Comparison of ENCODE assay signal across 27 mouse cellular contexts in the genomic region with DNA sequence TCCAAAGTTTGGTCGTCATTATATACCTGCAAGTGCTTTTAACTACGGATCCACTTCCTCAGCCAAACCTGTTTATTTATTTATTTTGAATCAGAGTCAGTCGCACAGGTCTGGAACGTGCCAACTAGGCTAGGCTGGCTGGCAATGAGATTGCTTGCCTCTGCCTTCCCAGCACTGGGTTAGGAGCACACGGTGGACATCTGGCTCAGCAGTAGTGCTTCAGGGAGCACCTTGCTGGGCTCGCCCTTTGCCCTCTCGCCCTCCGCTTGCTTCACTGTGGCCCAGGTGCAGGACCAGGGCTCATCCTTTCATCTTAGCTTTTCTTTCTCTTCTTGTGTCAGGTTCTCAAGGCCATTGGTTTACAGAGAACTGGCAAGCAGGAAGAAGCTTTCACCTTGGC. TPM values are rescaled to one million over a fixed set of nuclear protein-coding genes. Genes with fewer than 3 reads are reported as not detected.
DNase-seq lines count a peak whose midpoint lies in the region; ATAC-seq and TF ChIP-seq lines count a peak whose summit lies in the region.
"Had no signal": no experiment of that assay in that cellular context is flagged by ENCODE, and none has a peak within 500 bp of the region (broad histone marks: within the 10 kb centered on the region; RNA-seq: fewer than 3 reads in every experiment).

No protein-coding gene starts in this region.

- peaks cover 19% of the 10 kb centered on the region for H3K4me1 ChIP-seq in heart, embryonic 13.5 days
- no peaks in the 10 kb centered on the region for H3K4me1 ChIP-seq in hindbrain, postnatal 0 days (ENCODE audit: insufficient read depth, low read length)
- H3K4me1 ChIP-seq: embryonic facial prominence, embryonic 12.5 days; forebrain, embryonic 15.5 days; hindbrain, embryonic 13.5 days; limb, embryonic 10.5 days; limb, embryonic 15.5 days; stomach, embryonic 15.5 days had no signal

- H3K4me2 ChIP-seq in heart, embryonic 13.5 days: no peak overlapping the region
- no peak overlapping the region for H3K4me2 ChIP-seq in hindbrain, postnatal 0 days (ENCODE audit: low read depth, low read length)
- H3K4me2 ChIP-seq: embryonic facial prominence, embryonic 12.5 days; forebrain, embryonic 15.5 days; hindbrain, embryonic 13.5 days; limb, embryonic 15.5 days; lung, embryonic 14.5 days; stomach, embryonic 15.5 days had no signal

- peak; percentile 40 for DNase-seq in adrenal gland, adult 2 months
- DNase-seq in adrenal gland, postnatal 25 days: no peak
- no peak for DNase-seq in heart, adult 11 months
- peak; percentile 45 to 48 for DNase-seq in kidney, adult 8-10 months
- DNase-seq in kidney, postnatal 4 days: no peak
- peak; percentile 30 for DNase-seq in ZHBTc4 (ENCODE audit: low read depth, low spot score)
- no peak for DNase-seq in hindbrain, postnatal 0 days (ENCODE audit: low spot score)
- DNase-seq: cerebellum, adult 11-12 months; cerebellum, adult 9-11 months; embryo, embryonic 11 days; gastrocnemius, postnatal 10 days; heart, postnatal 4 days; layer of hippocampus, adult 9-11 months; lung, embryonic 14.5 days; lung, postnatal 14 days; right cerebral cortex, postnatal 25 days had no signal

- H3K27me3 ChIP-seq in heart, embryonic 13.5 days (replicated peaks): no peaks in the 10 kb centered on the region
- H3K27me3 ChIP-seq in hindbrain, postnatal 0 days (ENCODE audit: insufficient read depth, low read length): no peaks in the 10 kb centered on the region
- H3K27me3 ChIP-seq: CH12.LX; embryonic facial prominence, embryonic 12.5 days; forebrain, embryonic 15.5 days; hindbrain, embryonic 13.5 days; limb, embryonic 15.5 days; stomach, embryonic 15.5 days had no signal

- H3K9me3 ChIP-seq in heart, embryonic 13.5 days: no peaks in the 10 kb centered on the region
- H3K9me3 ChIP-seq in hindbrain, postnatal 0 days (ENCODE audit: low read length): no peaks in the 10 kb centered on the region
- H3K9me3 ChIP-seq: embryonic facial prominence, embryonic 12.5 days; forebrain, embryonic 15.5 days; heart, embryonic 10.5 days; hindbrain, embryonic 13.5 days; limb, embryonic 10.5 days; limb, embryonic 15.5 days; stomach, embryonic 15.5 days had no signal

- no peak overlapping the region for H3K4me3 ChIP-seq in heart, embryonic 13.5 days
- H3K4me3 ChIP-seq in hindbrain, postnatal 0 days (ENCODE audit: low read length): no peak overlapping the region
- H3K4me3 ChIP-seq: embryonic facial prominence, embryonic 12.5 days; forebrain, embryonic 15.5 days; heart, embryonic 10.5 days; hindbrain, embryonic 13.5 days; limb, embryonic 10.5 days; limb, embryonic 15.5 days; stomach, embryonic 15.5 days had no signal

- TF ChIP-seq CTCF in hindbrain, postnatal 0 days (IDR thresholded peaks at IDR 0.05; ENCODE audit: low read depth): no peak

- H3K27ac ChIP-seq in heart, embryonic 13.5 days (replicated peaks): no peak overlapping the region
- H3K27ac ChIP-seq in hindbrain, postnatal 0 days: no peak overlapping the region
- H3K27ac ChIP-seq: embryonic facial prominence, embryonic 12.5 days; forebrain, embryonic 15.5 days; heart, embryonic 10.5 days; hindbrain, embryonic 13.5 days; limb, embryonic 10.5 days; limb, embryonic 15.5 days; liver, embryonic 14.5 days; stomach, embryonic 15.5 days had no signal

- ATAC-seq in heart, embryonic 13.5 days (ENCODE audit: extremely low read depth, insufficient number of reproducible peaks, low FRiP score, low TSS enrichment): no peak
- ATAC-seq in hindbrain, postnatal 0 days: no peak
- ATAC-seq: forebrain, embryonic 15.5 days; midbrain, embryonic 16.5 days had no signal

- H3K36me3 ChIP-seq in heart, embryonic 13.5 days: peaks cover 75% of the 10 kb centered on the region
- peaks cover 23% of the 10 kb centered on the region; the same call in 1 of the 2 replicates for H3K36me3 ChIP-seq in hindbrain, postnatal 0 days (ENCODE audit: insufficient read depth, low read length)

- 92% methylated on average over 8 of the region's 8 CpGs for WGBS in heart, embryonic 13.5 days
- 89% methylated on average over 8 of the region's 8 CpGs for WGBS in hindbrain, postnatal 0 days

- 0 out of 2 replicates have a peak overlapping the region, but pooled peaks have one; percentile 33 for H3K9ac ChIP-seq in heart, embryonic 13.5 days
- no peak overlapping the region for H3K9ac ChIP-seq in hindbrain, postnatal 0 days (replicated peaks; ENCODE audit: low read length)
- H3K9ac ChIP-seq: embryonic facial prominence, embryonic 12.5 days; forebrain, embryonic 15.5 days; hindbrain, embryonic 13.5 days; limb, embryonic 15.5 days; liver, embryonic 14.5 days; lung, embryonic 14.5 days; stomach, embryonic 15.5 days had no signal

RNA-seq across cellular contexts. Expression of a gene that starts 10.1 kb away (rescaled TPM):
- total RNA-seq in adrenal gland, adult 2 months (2021): 10 to 100 TPM; 33.9 to 40.8 TPM
- 5.8 and 9.6 TPM in 2 replicates for polyA plus RNA-seq in adrenal gland, adult 2 months (2012; rRNA removed)
- 35.2 and 38.6 TPM in 2 replicates for total RNA-seq in adrenal gland, postnatal 25 days (2021)
- polyA plus RNA-seq in heart, embryonic 13.5 days (2015; fragmentation: Nextera tagmentation; extraction: Ambion mirVana): 30.4 and 34.7 TPM in 2 replicates
- 32.9 and 33.9 TPM in 2 replicates for total RNA-seq in hindbrain, postnatal 0 days (2014; rRNA removed)
- 37.5 and 38.3 TPM in 2 replicates for polyA plus RNA-seq in hindbrain, postnatal 0 days (2015; fragmentation: Nextera tagmentation; extraction: Ambion mirVana)

RNA-seq across cellular contexts. Expression of a gene that starts 22.4 kb away (rescaled TPM):
- total RNA-seq in adrenal gland, adult 2 months (2021): 10 to 100 TPM; 28.7 to 44.5 TPM
- polyA plus RNA-seq in adrenal gland, adult 2 months (2012; rRNA removed): 34.7 and 36.8 TPM in 2 replicates
- total RNA-seq in adrenal gland, postnatal 25 days (2021): 28.1 and 50.7 TPM in 2 replicates
- polyA plus RNA-seq in heart, embryonic 13.5 days (2015; fragmentation: Nextera tagmentation; extraction: Ambion mirVana): 69.5 and 76.5 TPM in 2 replicates
- total RNA-seq in hindbrain, postnatal 0 days (2014; rRNA removed): 81.9 and 94.4 TPM in 2 replicates
- 107 and 108 TPM in 2 replicates for polyA plus RNA-seq in hindbrain, postnatal 0 days (2015; fragmentation: Nextera tagmentation; extraction: Ambion mirVana)

RNA-seq across cellular contexts. Expression of a gene that starts 43.8 kb away (rescaled TPM):
- 1 to 10 TPM; 2.6 to 4.8 TPM for total RNA-seq in adrenal gland, adult 2 months (2021)
- polyA plus RNA-seq in adrenal gland, adult 2 months (2012; rRNA removed): 3.3 and 8.1 TPM in 2 replicates
- total RNA-seq in adrenal gland, postnatal 25 days (2021): 5.5 and 8.1 TPM in 2 replicates
- 3.9 TPM in 2 replicates for polyA plus RNA-seq in heart, embryonic 13.5 days (2015; fragmentation: Nextera tagmentation; extraction: Ambion mirVana)
- total RNA-seq in hindbrain, postnatal 0 days (2014; rRNA removed): 0.72 and 7.6 TPM in 2 replicates
- polyA plus RNA-seq in hindbrain, postnatal 0 days (2015; fragmentation: Nextera tagmentation; extraction: Ambion mirVana): 2.3 and 2.6 TPM in 2 replicates

RNA-seq across cellular contexts. Expression of a gene that starts 44.5 kb away (rescaled TPM):
- 100 to 1,000 TPM in 1 of 2 experiments, 10 to 100 TPM in 1; 85.4 to 113 TPM for total RNA-seq in adrenal gland, adult 2 months (2021)
- polyA plus RNA-seq in adrenal gland, adult 2 months (2012; rRNA removed): 36.8 and 41.9 TPM in 2 replicates
- total RNA-seq in adrenal gland, postnatal 25 days (2021): 96.8 and 103 TPM in 2 replicates
- polyA plus RNA-seq in heart, embryonic 13.5 days (2015; fragmentation: Nextera tagmentation; extraction: Ambion mirVana): 146 and 160 TPM in 2 replicates
- total RNA-seq in hindbrain, postnatal 0 days (2014; rRNA removed): 37.1 and 55.9 TPM in 2 replicates
- polyA plus RNA-seq in hindbrain, postnatal 0 days (2015; fragmentation: Nextera tagmentation; extraction: Ambion mirVana): 192 and 196 TPM in 2 replicates

Comparison
In these comparisons a context has a peak if more than half of its experiments do, and no peak if none do; other contexts are left out.
1. DNase-seq: peak in adrenal gland, adult 2 months (single experiment), kidney, adult 8-10 months (2 of 2) and ZHBTc4 (single experiment); none in adrenal gland, postnatal 25 days (single experiment), heart, adult 11 months (single experiment), kidney, postnatal 4 days (0 of 2) and hindbrain, postnatal 0 days (single experiment).